Mouse (Mus musculus) cerebellum, postnatal 4 days (tissue): ENCODE data around the gene Tsnaxip1.
"Not testable (repeated sequence)": the region's sequence is repeated elsewhere in the genome, so short reads cannot be mapped to it uniquely, and the experiment has no call there.

Source experiments
- DNase-seq, 2 experiments: peaks; one replicate each; pipeline ENCODE4 v3.0.0; 2022; ENCODE audit warnings: low spot score in 2 of 2, mixed read lengths in 1 of 2

Gene Tsnaxip1

GRCm38 (mm10) chr8:105813241-105813640 is 14.3 kb upstream of the Tsnaxip1 start:
- no peak for DNase-seq

- no peak for DNase-seq
Measured at GRCm38 (mm10) chr8:105819659-105820058, 7.9 kb upstream of the Tsnaxip1 start.

- DNase-seq: no peak
Measured at GRCm38 (mm10) chr8:105820925-105821324, 6.6 kb upstream of the Tsnaxip1 start.

GRCm38 (mm10) chr8:105825506-105825905 is 2.0 kb upstream of the Tsnaxip1 start:
- DNase-seq: no peak

GRCm38 (mm10) chr8:105826379-105826778 is 1.2 kb upstream of the Tsnaxip1 start:
- no peak for DNase-seq

GRCm38 (mm10) chr8:105833740-105834139 is 6.2 kb downstream of the Tsnaxip1 start:
- DNase-seq: not testable (repeated sequence)

- peak in 1 of 2 experiments; percentile 52 for DNase-seq
Measured at GRCm38 (mm10) chr8:105835318-105835717, 7.8 kb downstream of the Tsnaxip1 start.

- no peak for DNase-seq
Measured at GRCm38 (mm10) chr8:105836991-105837390, 9.5 kb downstream of the Tsnaxip1 start.

GRCm38 (mm10) chr8:105839209-105839608 is 11.7 kb downstream of the Tsnaxip1 start:
- no peak for DNase-seq

GRCm38 (mm10) chr8:105846678-105847077 is 19.1 kb downstream of the Tsnaxip1 start:
- DNase-seq: no peak

GRCm38 (mm10) chr8:105850014-105850413 is 22.5 kb downstream of the Tsnaxip1 start:
- no peak for DNase-seq

GRCm38 (mm10) chr8:105850611-105851010 is 23.1 kb downstream of the Tsnaxip1 start:
- no peak for DNase-seq

- DNase-seq: peak; percentile 83 to 90
Measured at GRCm38 (mm10) chr8:105851651-105852143, 24.2 kb downstream of the Tsnaxip1 start.

- DNase-seq: no peak
Measured at GRCm38 (mm10) chr8:105852146-105852729, 24.7 kb downstream of the Tsnaxip1 start.

GRCm38 (mm10) chr8:105853178-105853577 is 25.6 kb downstream of the Tsnaxip1 start, which contains the start of gene Cenpt:
Gene Cenpt, minus strand, starts transcription at chr8:105853278.
- no peak for DNase-seq

GRCm38 (mm10) chr8:105854303-105854702 is 26.8 kb downstream of the Tsnaxip1 start:
- no peak for DNase-seq

- DNase-seq: peak; percentile 77 to 89
Measured at GRCm38 (mm10) chr8:105854715-105855216, 27.2 kb downstream of the Tsnaxip1 start, which contains the start of gene Thap11. Gene Thap11, plus strand, starts transcription at chr8:105855132.

- peak in 1 of 2 experiments; percentile 47 for DNase-seq
Measured at GRCm38 (mm10) chr8:105855248-105856167, 28.0 kb downstream of the Tsnaxip1 start.

GRCm38 (mm10) chr8:105856168-105856835 is 28.8 kb downstream of the Tsnaxip1 start:
- no peak for DNase-seq

GRCm38 (mm10) chr8:105858495-105858894 is 31.0 kb downstream of the Tsnaxip1 start:
- DNase-seq: no peak

GRCm38 (mm10) chr8:105859314-105859713 is 31.8 kb downstream of the Tsnaxip1 start:
- DNase-seq: no peak
